Comparison of ENCODE assay signal across 35 mouse cellular contexts in the genomic region with DNA sequence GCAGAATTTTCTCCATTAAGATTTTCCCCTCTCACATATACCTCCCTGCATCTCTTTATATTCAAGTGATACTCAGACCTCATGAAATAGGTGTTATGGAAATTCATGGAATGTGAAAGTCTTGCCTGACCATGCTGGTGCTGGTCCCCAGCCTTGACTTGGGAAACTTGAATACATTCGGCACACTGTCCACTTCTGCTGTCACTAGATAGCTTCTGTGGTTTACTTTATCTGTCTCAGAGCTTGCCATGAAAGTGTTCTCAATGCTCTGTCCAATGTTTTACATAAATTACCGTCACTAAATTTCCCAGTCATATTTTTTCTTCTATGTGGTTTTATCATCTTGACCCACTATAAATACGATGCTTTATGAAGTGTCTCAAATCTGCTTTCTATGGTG.
"Had no signal": no experiment of that assay in that cellular context is flagged by ENCODE, and none has a peak within 500 bp of the region (broad histone marks: within the 10 kb centered on the region; RNA-seq: fewer than 3 reads in every experiment).

No protein-coding gene starts in this region.

- H3K36me3 ChIP-seq: heart, embryonic 10.5 days; heart, embryonic 12.5 days; heart, embryonic 13.5 days; heart, embryonic 15.5 days; hindbrain, embryonic 10.5 days; hindbrain, embryonic 12.5 days; hindbrain, embryonic 13.5 days; hindbrain, embryonic 15.5 days; intestine, embryonic 15.5 days; kidney, embryonic 15.5 days had no signal

- H3K9me3 ChIP-seq: heart, embryonic 10.5 days; heart, embryonic 12.5 days; heart, embryonic 13.5 days; heart, embryonic 15.5 days; hindbrain, embryonic 10.5 days; hindbrain, embryonic 12.5 days; hindbrain, embryonic 13.5 days; hindbrain, embryonic 15.5 days; intestine, embryonic 15.5 days; kidney, embryonic 15.5 days had no signal

- DNase-seq: heart, postnatal 10 days; heart, postnatal 14 days; heart, postnatal 36 days; heart, postnatal 4 days; kidney, adult 11 months; kidney, adult 18-20 months; kidney, adult 2 months; kidney, adult 8-10 months; kidney, adult 9 months; kidney, postnatal 10 days; kidney, postnatal 14 days; kidney, postnatal 25 days; kidney, postnatal 36 days; kidney, postnatal 4 days; layer of hippocampus, adult 9-11 months; layer of hippocampus, postnatal 36 days had no signal

- ATAC-seq: hindbrain, postnatal 0 days; inflammation-experienced regulatory T-cells, adult 6 months; intestine, embryonic 15.5 days; intestine, embryonic 16.5 days; intestine, postnatal 0 days had no signal

- H3K27ac ChIP-seq: heart, embryonic 10.5 days; heart, embryonic 13.5 days; heart, embryonic 15.5 days; hindbrain, embryonic 10.5 days; hindbrain, embryonic 12.5 days; hindbrain, embryonic 13.5 days; hindbrain, embryonic 14.5 days; hindbrain, embryonic 15.5 days; hindbrain, postnatal 0 days; intestine, embryonic 15.5 days; kidney, embryonic 15.5 days; kidney, postnatal 0 days; layer of hippocampus, adult 2 months; left cerebral cortex, adult 2 months had no signal

- H3K9ac ChIP-seq: heart, embryonic 12.5 days; heart, embryonic 13.5 days; heart, embryonic 15.5 days; hindbrain, embryonic 12.5 days; hindbrain, embryonic 13.5 days; hindbrain, embryonic 14.5 days; hindbrain, embryonic 15.5 days; intestine, embryonic 15.5 days; kidney, embryonic 15.5 days had no signal

- H3K4me3 ChIP-seq: heart, embryonic 10.5 days; heart, embryonic 12.5 days; heart, embryonic 13.5 days; heart, embryonic 15.5 days; hindbrain, embryonic 10.5 days; hindbrain, embryonic 12.5 days; hindbrain, embryonic 13.5 days; hindbrain, embryonic 15.5 days; intestine, embryonic 15.5 days; kidney, embryonic 15.5 days; layer of hippocampus, adult 2 months; left cerebral cortex, adult 2 months had no signal

- H3K27me3 ChIP-seq: heart, embryonic 12.5 days; heart, embryonic 13.5 days; heart, embryonic 15.5 days; hindbrain, embryonic 12.5 days; hindbrain, embryonic 13.5 days; hindbrain, embryonic 15.5 days; intestine, embryonic 15.5 days; kidney, embryonic 15.5 days had no signal

- H3K4me2 ChIP-seq: heart, embryonic 11.5 days; heart, embryonic 12.5 days; heart, embryonic 13.5 days; heart, embryonic 15.5 days; hindbrain, embryonic 12.5 days; hindbrain, embryonic 13.5 days; hindbrain, embryonic 14.5 days; hindbrain, embryonic 15.5 days; intestine, embryonic 15.5 days; kidney, embryonic 15.5 days had no signal

- H3K4me1 ChIP-seq: heart, embryonic 12.5 days; heart, embryonic 13.5 days; heart, embryonic 15.5 days; hindbrain, embryonic 15.5 days; intestine, embryonic 15.5 days; kidney, embryonic 15.5 days had no signal
